Mouse (Mus musculus) kidney, adult 10 weeks (tissue): ENCODE measurements around the gene Rab8a. TPM values are rescaled to one million over a fixed set of nuclear protein-coding genes. Genes with fewer than 3 reads are reported as not detected.

Experiments
- polyA plus RNA-seq: library from polyadenylated mRNA; stranded (reverse); fragments of 350-450 nt; fragmentation: Illumina TruSeq; extraction: RNeasy Lipid Tissue Mini Kit (QIAGEN cat#74804); gene quantifications from one replicate; pipeline ENCODE4 v1.2.3, GENCODE M21; 2014; ENCODE audit warnings: low read depth, low replicate concordance

Gene Rab8a
- polyA plus RNA-seq = 51.6 TPM

GRCm38 (mm10) chr8:72160707-72161697 lies at the start of gene Rab8a:
Gene Rab8a (plus strand): TSS chr8:72161200.

GRCm38 (mm10) chr8:72134756-72135445 lies 26.1 kb upstream of the Rab8a start, which contains the start of gene Tpm4:
Gene Tpm4 (plus strand): TSS chr8:72134975.

DNA sequence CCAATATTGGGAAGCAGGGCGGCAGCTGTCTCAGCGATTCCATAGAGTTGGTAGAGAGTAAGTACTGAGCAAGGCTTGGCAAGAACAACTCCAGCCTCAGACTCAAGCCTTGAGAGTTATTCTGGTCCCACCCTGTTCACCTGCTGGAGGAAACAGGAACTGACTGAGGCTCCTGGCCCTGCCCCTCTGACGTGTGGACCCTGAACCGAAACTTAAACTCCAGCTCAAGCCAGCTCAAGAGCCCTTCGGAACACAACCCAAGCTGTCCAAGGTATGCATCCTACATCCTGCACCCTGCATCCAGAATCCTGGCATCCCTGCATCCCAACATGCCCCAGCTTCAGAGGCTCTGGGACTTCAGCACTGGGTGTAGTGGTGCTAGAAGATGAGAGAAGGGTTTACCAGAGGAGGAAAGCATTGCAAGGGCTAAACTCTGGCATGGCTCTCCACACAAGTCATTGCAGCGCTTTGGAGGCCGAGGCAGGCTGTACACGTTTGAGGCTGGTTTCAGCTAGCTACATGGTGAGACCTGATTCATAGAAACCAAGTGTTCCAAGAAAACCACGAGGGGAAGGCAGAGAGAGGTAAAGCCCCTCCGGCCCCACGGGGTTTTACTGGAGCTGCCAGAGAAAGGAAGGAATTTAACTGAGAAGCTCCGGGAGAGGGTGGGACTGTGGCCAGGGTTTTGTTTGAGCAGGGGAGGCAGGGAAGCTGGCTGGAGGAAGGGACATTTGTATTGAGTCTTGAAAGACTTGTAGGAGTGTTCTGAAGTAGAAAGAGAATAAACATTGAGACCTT lies 28.6 kb downstream of the Rab8a start, which contains the start of gene Hsh2d:
Hsh2d (plus strand) TSS at position 222 of the 798 bp plus-strand sequence.

DNA sequence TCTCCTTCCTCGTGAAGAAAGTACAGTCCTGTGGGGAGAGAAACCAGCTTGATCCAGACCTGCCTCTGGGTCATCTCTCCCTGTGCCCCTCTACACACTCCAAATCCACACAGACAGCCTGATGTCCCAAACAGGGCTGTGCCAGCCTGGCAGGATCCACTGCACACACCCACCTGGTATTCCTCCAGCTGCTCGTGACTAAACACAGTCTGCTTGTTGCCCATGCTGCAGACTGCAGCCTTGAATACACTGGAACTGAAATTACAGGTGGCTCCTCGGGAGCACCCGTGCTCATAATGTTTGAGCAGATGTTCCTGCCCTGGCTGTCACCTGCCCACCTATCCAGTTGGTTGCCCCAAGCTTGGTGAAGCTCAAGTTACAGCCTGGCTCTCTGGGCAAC lies 51.8 kb downstream of the Rab8a start, which contains the start of gene Cib3:
Cib3 (minus strand) TSS at position 87 of the 400 bp plus-strand sequence.

GRCm38 (mm10) chr8:72213536-72213935 lies 52.5 kb downstream of the Rab8a start, which contains the start of gene Gm11034:
Gene Gm11034 (minus strand): TSS chr8:72213636.

GRCm38 (mm10) chr8:72219541-72220363 lies 58.8 kb downstream of the Rab8a start, which contains the start of gene Fam32a:
Gene Fam32a (plus strand): TSS chr8:72219730.

Other genes with a start within 250 kb of the Rab8a start
- gene Zfp961, start 210.2 kb upstream of the Rab8a start, polyA plus RNA-seq = 53.4 TPM
- gene Cyp4f18, start 151.6 kb upstream of the Rab8a start, polyA plus RNA-seq = not detected
- gene Olfr372, start 120.0 kb upstream of the Rab8a start, polyA plus RNA-seq = not detected
- gene Olfr373, start 78.0 kb upstream of the Rab8a start, polyA plus RNA-seq = not detected
- not detected for gene Olfr374, start 54.2 kb upstream of the Rab8a start, polyA plus RNA-seq
- gene Tpm4, start 26.2 kb upstream of the Rab8a start, polyA plus RNA-seq = 294 TPM
- not detected for gene Hsh2d, start 28.4 kb downstream of the Rab8a start, polyA plus RNA-seq
- not detected for gene Cib3, start 51.6 kb downstream of the Rab8a start, polyA plus RNA-seq
- gene Gm11034, start 52.4 kb downstream of the Rab8a start, polyA plus RNA-seq = not detected
- gene Fam32a, start 58.5 kb downstream of the Rab8a start, polyA plus RNA-seq = 66.1 TPM
- 7.8 TPM for gene Ap1m1, start 78.8 kb downstream of the Rab8a start, polyA plus RNA-seq
- gene Gm10282, start 144.1 kb downstream of the Rab8a start, polyA plus RNA-seq = 1.4 TPM
- 8.0 TPM for gene Klf2, start 157.8 kb downstream of the Rab8a start, polyA plus RNA-seq